Mouse (Mus musculus): ENCODE results near the gene Ak9.
"Not testable (repeated sequence)": the region's sequence is repeated elsewhere in the genome, so short reads cannot be mapped to it uniquely, and the experiment has no call there.

DNA sequence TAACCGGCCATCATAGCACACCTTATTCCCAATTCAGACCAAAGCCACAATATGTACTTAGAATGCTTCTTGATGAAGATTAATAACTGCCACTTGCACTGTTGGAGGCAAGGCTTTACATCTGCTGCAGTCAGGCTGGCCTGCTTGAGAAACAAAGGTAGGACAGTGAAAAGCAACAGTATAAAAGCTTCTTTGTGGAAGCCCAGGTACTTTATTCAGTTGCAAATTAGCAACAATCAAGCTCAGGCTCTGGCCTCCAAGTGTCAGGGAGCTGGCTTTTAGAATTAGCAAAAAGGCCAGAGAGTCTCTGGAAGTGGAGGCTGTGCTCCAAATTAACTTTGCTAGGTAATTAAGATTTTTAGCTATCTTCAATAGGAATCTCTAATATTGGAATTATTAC is 107.0 kb downstream of the Ak9 start:
- TF ChIP-seq CTCF (IDR thresholded peaks at IDR 0.05; ENCODE audit: control insufficient read depth, insufficient read depth, insufficient read length); CEBPB (IDR thresholded peaks at IDR 0.05; ENCODE audit: low read depth); USF1 (IDR thresholded peaks at IDR 0.05; ENCODE audit: low read depth); MAX (IDR thresholded peaks at IDR 0.05); FOSL1 (IDR thresholded peaks at IDR 0.05; ENCODE audit: insufficient read depth, low read length, poor library complexity, severe bottlenecking); MYOD1 (IDR thresholded peaks at IDR 0.05; ENCODE audit: control insufficient read depth, insufficient read length, low read depth): not testable (repeated sequence)

Measured in C2C12 (cell line).